Mouse (Mus musculus): ENCODE measurements around the gene Erlin1. TPM values are rescaled to one million over a fixed set of nuclear protein-coding genes. Genes with fewer than 3 reads are reported as not detected.

The Erlin1 gene
- total and polyA plus RNA-seq, 3 experiments, result 4.1 to 7.8 (median 6.0) TPM

DNA sequence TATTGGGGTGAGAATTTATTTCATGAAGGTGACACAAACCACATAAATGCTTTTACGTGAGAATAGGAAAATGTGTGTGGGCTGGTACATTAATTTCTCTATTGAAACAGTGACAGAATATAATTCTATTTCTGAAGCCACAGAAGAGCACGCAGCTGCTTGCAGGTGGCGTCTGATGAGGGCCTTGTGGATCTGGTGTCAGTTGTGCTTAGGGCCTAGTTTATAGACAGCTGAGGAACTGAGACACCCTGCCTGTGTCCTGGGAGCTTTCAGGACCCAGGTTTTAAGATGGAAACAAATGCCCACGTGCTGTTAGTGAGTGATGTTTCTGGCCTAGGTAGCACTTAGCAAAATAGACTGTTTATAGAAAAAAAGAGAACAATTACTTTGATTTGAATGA, 64.6 kb downstream of the Erlin1 start:
- Histone ChIP-seq H3K36me3 (ENCODE audit: control insufficient read depth, insufficient read depth, low read length) (no peaks in the 10 kb centered on the region), H3K4me1 (ENCODE audit: control insufficient read depth, insufficient read depth, low read length) (no peaks in the 10 kb centered on the region), H3K79me2 (replicated peaks; ENCODE audit: control insufficient read depth, insufficient read depth, low read length) (no peaks in the 10 kb centered on the region), H3K9ac (ENCODE audit: low read depth, low read length) (no peak overlapping the region), H3K27me3 (ENCODE audit: control insufficient read depth, insufficient read depth, low read length) (no peaks in the 10 kb centered on the region), H3K27ac (no peak overlapping the region), H3K4me3 (no peak overlapping the region)
- WGBS, result 69% methylated on average over 4 of the region's 4 CpGs
- TF ChIP-seq EP300 (IDR thresholded peaks at IDR 0.05; ENCODE audit: insufficient read depth, low read depth, low read length) (no peak), CTCF (IDR thresholded peaks at IDR 0.05) (no peak), POLR2A (IDR thresholded peaks at IDR 0.05; ENCODE audit: insufficient read depth, low read depth, low read length) (no peak)
- intact Hi-C loops (cut with DNase I), result no loop called here
- DNase-seq, result no peak

GRCm38 (mm10) chr19:44004261-44004660, 65.3 kb downstream of the Erlin1 start:
- no peak overlapping the region for H3K9ac ChIP-seq (ENCODE audit: low read depth, low read length)
- H3K36me3 ChIP-seq (ENCODE audit: control insufficient read depth, insufficient read depth, low read length), result no peaks in the 10 kb centered on the region
- no peak for DNase-seq
- no peak overlapping the region for H3K4me3 ChIP-seq
- TF ChIP-seq EP300 (IDR thresholded peaks at IDR 0.05; ENCODE audit: insufficient read depth, low read depth, low read length) (no peak), POLR2A (IDR thresholded peaks at IDR 0.05; ENCODE audit: insufficient read depth, low read depth, low read length) (no peak), CTCF (IDR thresholded peaks at IDR 0.05) (no peak)
- H3K79me2 ChIP-seq (replicated peaks; ENCODE audit: control insufficient read depth, insufficient read depth, low read length), result no peaks in the 10 kb centered on the region
- intact Hi-C loops (cut with DNase I), result no loop called here
- H3K27ac ChIP-seq, result no peak overlapping the region
- 92% methylated on average over 2 of the region's 2 CpGs for WGBS
- H3K4me1 ChIP-seq (ENCODE audit: control insufficient read depth, insufficient read depth, low read length), result no peaks in the 10 kb centered on the region
- no peaks in the 10 kb centered on the region for H3K27me3 ChIP-seq (ENCODE audit: control insufficient read depth, insufficient read depth, low read length)

GRCm38 (mm10) chr19:44000720-44001119, 68.9 kb downstream of the Erlin1 start:
- no peak for DNase-seq
- TF ChIP-seq POLR2A (IDR thresholded peaks at IDR 0.05; ENCODE audit: insufficient read depth, low read depth, low read length) (no peak), EP300 (IDR thresholded peaks at IDR 0.05; ENCODE audit: insufficient read depth, low read depth, low read length) (no peak), CTCF (IDR thresholded peaks at IDR 0.05) (no peak)
- Histone ChIP-seq H3K4me1 (ENCODE audit: control insufficient read depth, insufficient read depth, low read length) (no peaks in the 10 kb centered on the region), H3K4me3 (no peak overlapping the region), H3K27ac (no peak overlapping the region), H3K9ac (ENCODE audit: low read depth, low read length) (no peak overlapping the region), H3K27me3 (ENCODE audit: control insufficient read depth, insufficient read depth, low read length) (no peaks in the 10 kb centered on the region), H3K79me2 (replicated peaks; ENCODE audit: control insufficient read depth, insufficient read depth, low read length) (no peaks in the 10 kb centered on the region), H3K36me3 (ENCODE audit: control insufficient read depth, insufficient read depth, low read length) (no peaks in the 10 kb centered on the region)
- intact Hi-C loops (cut with DNase I), result no loop called here
- 75% methylated on average over 5 of the region's 5 CpGs for WGBS

GRCm38 (mm10) chr19:44000061-44000460, 69.5 kb downstream of the Erlin1 start:
- Histone ChIP-seq H3K27me3 (ENCODE audit: control insufficient read depth, insufficient read depth, low read length) (no peaks in the 10 kb centered on the region), H3K4me1 (ENCODE audit: control insufficient read depth, insufficient read depth, low read length) (no peaks in the 10 kb centered on the region), H3K27ac (no peak overlapping the region), H3K9ac (ENCODE audit: low read depth, low read length) (no peak overlapping the region), H3K36me3 (ENCODE audit: control insufficient read depth, insufficient read depth, low read length) (no peaks in the 10 kb centered on the region), H3K79me2 (replicated peaks; ENCODE audit: control insufficient read depth, insufficient read depth, low read length) (no peaks in the 10 kb centered on the region), H3K4me3 (no peak overlapping the region)
- WGBS, result 68% methylated on average over 1 of the region's 1 CpGs
- intact Hi-C loops (cut with DNase I), result no loop called here
- no peak for TF ChIP-seq POLR2A (IDR thresholded peaks at IDR 0.05; ENCODE audit: insufficient read depth, low read depth, low read length)
- TF ChIP-seq EP300 (IDR thresholded peaks at IDR 0.05; ENCODE audit: insufficient read depth, low read depth, low read length), result no peak
- TF ChIP-seq CTCF (IDR thresholded peaks at IDR 0.05), result no peak
- no peak for DNase-seq

GRCm38 (mm10) chr19:43998802-43999527, 70.6 kb downstream of the Erlin1 start:
- H3K27ac ChIP-seq, result no peak overlapping the region
- H3K79me2 ChIP-seq (replicated peaks; ENCODE audit: control insufficient read depth, insufficient read depth, low read length), result no peaks in the 10 kb centered on the region
- WGBS, result 86% methylated on average over 11 of the region's 11 CpGs
- H3K4me3 ChIP-seq, result no peak overlapping the region
- no peak for TF ChIP-seq CTCF (IDR thresholded peaks at IDR 0.05)
- no peak for TF ChIP-seq EP300 (IDR thresholded peaks at IDR 0.05; ENCODE audit: insufficient read depth, low read depth, low read length)
- TF ChIP-seq POLR2A (IDR thresholded peaks at IDR 0.05; ENCODE audit: insufficient read depth, low read depth, low read length), result no peak
- intact Hi-C loops (cut with DNase I), result no loop called here
- DNase-seq, result no peak
- no peaks in the 10 kb centered on the region for H3K27me3 ChIP-seq (ENCODE audit: control insufficient read depth, insufficient read depth, low read length)
- no peaks in the 10 kb centered on the region for H3K36me3 ChIP-seq (ENCODE audit: control insufficient read depth, insufficient read depth, low read length)
- no peak overlapping the region for H3K9ac ChIP-seq (ENCODE audit: low read depth, low read length)
- H3K4me1 ChIP-seq (ENCODE audit: control insufficient read depth, insufficient read depth, low read length), result no peaks in the 10 kb centered on the region

DNA sequence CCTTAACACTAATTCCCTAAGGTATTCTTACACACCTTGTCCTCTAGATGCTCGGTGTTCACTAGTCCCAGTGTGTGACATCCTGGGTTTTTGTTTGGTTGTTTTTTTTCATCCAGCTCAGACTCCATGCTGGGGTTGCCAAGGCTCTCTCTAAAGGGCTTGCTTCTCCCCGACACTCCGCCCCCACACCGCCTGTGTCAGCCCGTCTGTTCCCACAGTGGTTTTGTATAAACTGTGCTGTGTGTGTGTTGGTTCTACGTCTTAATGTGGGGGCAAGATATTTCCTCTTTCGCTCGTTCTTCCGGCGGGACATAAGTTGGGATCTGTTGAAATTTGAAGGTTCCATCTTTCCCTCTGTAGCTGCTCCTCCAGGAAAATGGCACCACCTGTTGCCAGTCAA, 71.5 kb downstream of the Erlin1 start:
- H3K36me3 ChIP-seq (ENCODE audit: control insufficient read depth, insufficient read depth, low read length), result no peaks in the 10 kb centered on the region

More for the DNA sequence above, 71.5 kb downstream of the Erlin1 start:
- no peak overlapping the region for H3K27ac ChIP-seq
- H3K79me2 ChIP-seq (replicated peaks; ENCODE audit: control insufficient read depth, insufficient read depth, low read length), result no peaks in the 10 kb centered on the region
- no peak overlapping the region for H3K9ac ChIP-seq (ENCODE audit: low read depth, low read length)
- no peak overlapping the region for H3K4me3 ChIP-seq
- no peak for TF ChIP-seq EP300 (IDR thresholded peaks at IDR 0.05; ENCODE audit: insufficient read depth, low read depth, low read length)
- TF ChIP-seq POLR2A (IDR thresholded peaks at IDR 0.05; ENCODE audit: insufficient read depth, low read depth, low read length), result no peak
- TF ChIP-seq CTCF (IDR thresholded peaks at IDR 0.05), result no peak
- intact Hi-C loops (cut with DNase I), result no loop called here
- H3K4me1 ChIP-seq (ENCODE audit: control insufficient read depth, insufficient read depth, low read length), result no peaks in the 10 kb centered on the region
- 80% methylated on average over 10 of the region's 10 CpGs for WGBS
- H3K27me3 ChIP-seq (ENCODE audit: control insufficient read depth, insufficient read depth, low read length), result no peaks in the 10 kb centered on the region
- DNase-seq, result no peak

Measured in heart, adult 2 months (tissue).